Mouse (Mus musculus): ENCODE data around the gene Ccnq. TPM values are rescaled to one million over a fixed set of nuclear protein-coding genes. Genes with fewer than 3 reads are reported as not detected.
A peak's percentile ranks its signal among the peaks of the same experiment; 100 is the strongest.

The Ccnq gene
- 1 to 10 TPM; 9.5 to 10.0 TPM for total RNA-seq (2021)
- long read RNA-seq, experiment 1, transcript Ccnq-201 (1 exons, 1,224 nt), result major isoform, 40 of 40 reads
- long read RNA-seq, experiment 1, partial matches to known transcripts, result 0 of 40 reads
- long read RNA-seq, experiment 1, other reads (novel, unspliced or antisense), result 0 of 40 reads
- long read RNA-seq, experiment 2, transcript Ccnq-201 (1 exons, 1,224 nt), result major isoform, 22 of 23 reads
- long read RNA-seq, experiment 2, partial matches to known transcripts, result 0 of 23 reads
- long read RNA-seq, experiment 2, other reads (novel, unspliced or antisense), result 1 of 23 reads

DNA sequence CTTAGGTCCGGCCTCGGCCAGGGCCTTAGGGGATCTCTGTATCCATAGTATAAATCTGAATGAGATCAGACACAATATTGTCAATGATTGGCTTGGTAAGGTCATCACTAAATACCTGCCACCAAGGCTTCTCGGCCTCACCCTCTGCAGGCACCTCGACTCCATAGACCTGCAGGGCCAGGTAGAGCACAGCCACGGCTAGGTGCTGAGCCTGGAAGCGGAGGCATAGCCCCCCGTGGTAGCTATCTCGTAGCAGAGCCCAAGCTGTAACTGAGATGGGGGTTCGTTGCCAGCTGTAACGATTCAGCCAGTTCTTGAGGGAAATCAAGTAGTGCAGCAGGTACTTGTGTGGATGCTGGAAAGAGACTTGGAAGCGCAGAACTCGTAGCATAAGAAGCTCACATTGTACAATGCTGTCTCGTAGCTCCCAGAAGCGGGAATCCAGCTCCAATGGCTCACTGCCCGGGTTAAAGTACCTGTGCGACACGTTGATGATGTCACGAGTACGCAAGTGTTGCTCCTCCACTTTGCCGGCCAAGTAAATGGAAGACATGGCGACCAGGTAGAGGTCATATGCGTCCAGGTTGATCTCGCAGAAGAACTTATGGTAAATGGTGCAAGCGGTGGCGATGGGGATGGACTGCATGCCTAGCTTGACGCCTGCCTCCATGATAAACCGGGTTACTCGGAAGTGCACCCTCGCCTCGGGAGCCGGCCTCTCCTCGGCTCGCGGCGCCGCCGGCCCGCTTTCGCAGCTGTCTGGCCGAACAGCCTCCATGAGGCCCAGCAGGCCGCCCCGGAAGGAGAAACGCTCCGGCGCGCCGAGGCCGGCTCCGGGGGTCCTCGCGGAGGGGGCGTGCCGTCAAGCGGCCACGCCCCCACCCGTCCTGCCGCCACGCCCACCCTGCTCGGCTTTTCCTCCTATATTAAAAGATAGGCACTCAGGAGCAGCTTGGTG is at the start of gene Ccnq:
Gene Ccnq (minus strand): TSS at position 845 of the 958 bp plus-strand sequence.
- DNase-seq, result peak; percentile 63

GRCm38 (mm10) chr11:78801094-78801493 is 49.6 kb upstream of the Ccnq start:
- DNase-seq, result no peak

DNA sequence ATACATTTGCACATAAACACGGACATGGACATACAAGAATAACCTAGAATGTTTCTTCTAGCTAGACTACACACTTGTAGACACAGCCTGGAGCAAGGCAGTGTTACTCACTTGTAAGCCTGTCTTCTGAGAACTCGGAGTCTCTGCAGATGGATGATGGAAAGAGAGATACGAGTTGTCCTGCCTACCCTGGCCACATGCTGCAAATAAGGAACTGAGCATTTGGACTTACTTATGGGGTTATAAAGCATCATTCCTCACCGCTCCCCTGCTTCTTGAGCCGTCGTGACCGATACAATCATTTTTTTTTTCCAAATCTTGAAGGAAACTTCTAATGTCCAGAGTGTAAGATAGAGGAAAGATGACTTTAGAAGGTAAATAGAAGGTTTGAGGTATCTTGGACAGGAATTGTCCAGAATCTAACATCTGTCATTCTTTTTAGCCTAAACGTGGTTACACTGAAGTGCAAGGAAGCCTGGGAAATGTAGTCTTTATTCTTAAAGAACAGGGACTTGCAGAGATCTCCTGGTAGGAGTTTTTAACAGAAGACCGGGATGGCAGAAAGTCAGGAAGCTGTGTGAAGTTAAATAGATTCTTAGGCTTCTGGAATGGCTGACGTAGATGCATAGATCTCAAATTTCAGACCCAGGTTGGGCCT is 44.7 kb upstream of the Ccnq start:
- no peak for DNase-seq

GRCm38 (mm10) chr11:78793116-78793515 is 41.6 kb upstream of the Ccnq start:
- DNase-seq, result no peak

- DNase-seq, result no peak
These were observed 40.9 kb upstream of the Ccnq start for GRCm38 (mm10) chr11:78792465-78792864.

GRCm38 (mm10) chr11:78792055-78792454 is 40.5 kb upstream of the Ccnq start:
- DNase-seq, result no peak

DNA sequence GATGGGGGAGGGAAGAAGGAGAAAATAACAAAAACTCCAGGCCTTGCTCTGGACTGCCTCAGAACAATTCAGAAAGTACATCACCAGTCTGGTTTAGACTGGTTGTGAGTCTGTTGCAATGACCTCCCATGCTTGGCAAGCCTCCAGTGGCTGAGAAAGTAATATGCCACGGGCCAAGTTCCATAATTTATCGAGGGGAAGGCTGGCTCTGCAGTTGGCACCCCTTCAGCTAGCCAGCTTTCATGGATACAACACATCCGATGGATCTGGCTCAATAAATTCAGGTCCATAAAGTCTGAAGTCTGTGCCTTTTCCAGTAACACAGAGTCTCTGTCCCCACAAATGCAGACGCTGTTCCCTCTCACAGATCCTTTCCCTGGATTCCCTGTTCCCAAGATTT is 40.1 kb upstream of the Ccnq start:
- DNase-seq, result peak; percentile 28

GRCm38 (mm10) chr11:78789370-78790060 is 38.0 kb upstream of the Ccnq start:
- no peak for DNase-seq

GRCm38 (mm10) chr11:78786013-78786431 is 34.5 kb upstream of the Ccnq start:
- no peak for DNase-seq

- DNase-seq, result no peak
These were observed 31.3 kb upstream of the Ccnq start for GRCm38 (mm10) chr11:78782791-78783347.

DNA sequence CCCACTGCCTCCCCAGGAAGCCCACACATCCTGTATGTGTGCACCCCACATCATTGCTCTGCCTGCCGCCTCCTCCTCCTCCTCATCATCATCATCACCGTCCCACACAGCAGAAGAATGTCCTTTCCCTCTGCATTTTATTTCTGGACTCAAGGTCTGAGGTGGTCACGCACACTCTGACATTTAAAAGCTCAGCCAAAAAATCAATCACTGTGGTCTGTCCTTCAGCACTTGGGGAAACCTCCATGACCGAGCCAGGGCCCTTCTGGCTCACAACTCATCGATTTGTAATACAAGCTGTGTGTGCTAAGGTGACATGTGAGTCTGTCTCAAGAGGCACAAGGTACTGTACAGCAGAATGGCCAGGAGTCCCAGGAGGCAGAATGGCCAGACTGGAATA is 30.8 kb upstream of the Ccnq start:
- DNase-seq, result no peak

DNA sequence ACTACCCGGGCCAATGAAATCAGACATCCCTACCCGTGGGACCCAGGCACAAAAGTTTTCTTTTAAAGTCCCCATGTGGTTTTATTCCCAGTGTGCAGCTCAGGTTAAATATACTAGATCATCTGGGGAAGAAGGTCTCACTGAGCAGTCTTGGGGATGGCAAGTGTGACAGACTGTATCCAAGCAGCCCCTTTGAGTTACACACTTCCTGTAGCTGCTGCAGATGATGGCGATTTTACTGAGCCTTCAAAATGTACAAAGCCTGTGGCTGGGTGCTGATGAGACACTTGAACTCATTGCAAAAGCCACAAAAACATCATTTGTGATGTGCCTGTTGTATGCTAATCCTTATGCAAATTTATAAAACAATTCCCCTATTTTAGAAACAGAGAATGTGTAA is 29.0 kb upstream of the Ccnq start:
- DNase-seq, result no peak

GRCm38 (mm10) chr11:78780002-78780401 is 28.5 kb upstream of the Ccnq start:
- no peak for DNase-seq

DNA sequence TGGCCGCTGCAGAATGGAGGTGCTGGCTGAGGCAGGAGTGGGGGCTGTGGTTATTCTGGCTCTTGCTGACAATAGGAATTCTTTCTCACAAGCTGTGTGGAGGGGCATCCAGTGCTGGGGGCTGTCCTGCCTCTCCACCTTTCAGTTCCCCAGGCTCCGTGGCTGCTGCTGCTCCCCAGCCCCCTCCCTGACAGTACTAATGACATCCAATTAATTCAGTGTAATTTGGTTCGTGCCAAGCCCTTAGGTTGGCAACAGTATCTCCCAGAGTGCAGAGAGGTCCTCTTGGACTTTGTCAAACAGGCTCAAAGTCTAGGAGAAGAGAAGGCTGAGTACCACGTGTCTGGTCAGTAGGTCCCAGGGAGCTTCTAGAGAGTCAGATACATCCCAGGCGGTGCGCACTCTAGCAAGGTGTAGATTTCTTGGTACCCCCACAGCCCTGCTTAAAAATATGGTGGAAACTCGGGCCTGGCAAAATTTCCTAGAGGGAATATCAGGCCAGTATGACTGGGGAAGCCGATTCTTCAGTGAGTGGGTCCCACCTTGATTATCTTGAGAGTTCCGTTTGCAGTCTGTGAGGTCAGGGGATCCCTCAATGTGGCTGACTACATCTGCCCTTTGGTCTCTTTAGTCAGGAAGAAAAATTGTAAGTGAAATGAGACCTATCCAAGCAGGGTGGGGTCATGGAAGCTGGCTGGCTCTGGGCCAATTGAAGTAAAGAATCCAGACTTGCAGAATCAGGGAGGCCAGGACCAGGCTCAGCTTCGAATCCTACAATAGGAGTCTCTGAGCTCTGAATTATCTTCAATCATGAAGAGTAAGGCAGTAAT is 26.5 kb upstream of the Ccnq start:
- no peak for DNase-seq

- DNase-seq, result no peak
These were observed 20.3 kb upstream of the Ccnq start for GRCm38 (mm10) chr11:78771751-78772283.

- no peak for DNase-seq
These were observed 18.9 kb upstream of the Ccnq start for GRCm38 (mm10) chr11:78770436-78770835.

DNA sequence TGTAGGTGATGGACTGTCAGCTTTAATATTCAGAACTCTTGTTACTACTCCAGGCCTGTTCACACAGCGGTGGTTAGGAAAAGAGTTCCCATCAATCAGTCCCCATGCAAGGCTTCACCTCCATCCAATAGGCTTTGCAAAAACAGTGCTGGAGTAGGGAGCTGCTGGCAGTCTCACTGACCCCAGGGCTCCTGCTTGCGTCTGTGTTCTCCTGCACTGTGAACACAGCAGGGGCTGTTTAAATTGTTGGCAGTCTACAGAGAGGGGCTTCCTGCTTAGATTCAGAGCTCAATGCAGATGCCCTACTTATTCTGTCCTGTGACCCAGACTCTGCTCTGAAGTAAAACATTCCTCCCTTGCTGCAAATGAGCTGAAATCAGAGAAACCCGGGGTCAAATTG is 17.2 kb upstream of the Ccnq start:
- no peak for DNase-seq

DNA sequence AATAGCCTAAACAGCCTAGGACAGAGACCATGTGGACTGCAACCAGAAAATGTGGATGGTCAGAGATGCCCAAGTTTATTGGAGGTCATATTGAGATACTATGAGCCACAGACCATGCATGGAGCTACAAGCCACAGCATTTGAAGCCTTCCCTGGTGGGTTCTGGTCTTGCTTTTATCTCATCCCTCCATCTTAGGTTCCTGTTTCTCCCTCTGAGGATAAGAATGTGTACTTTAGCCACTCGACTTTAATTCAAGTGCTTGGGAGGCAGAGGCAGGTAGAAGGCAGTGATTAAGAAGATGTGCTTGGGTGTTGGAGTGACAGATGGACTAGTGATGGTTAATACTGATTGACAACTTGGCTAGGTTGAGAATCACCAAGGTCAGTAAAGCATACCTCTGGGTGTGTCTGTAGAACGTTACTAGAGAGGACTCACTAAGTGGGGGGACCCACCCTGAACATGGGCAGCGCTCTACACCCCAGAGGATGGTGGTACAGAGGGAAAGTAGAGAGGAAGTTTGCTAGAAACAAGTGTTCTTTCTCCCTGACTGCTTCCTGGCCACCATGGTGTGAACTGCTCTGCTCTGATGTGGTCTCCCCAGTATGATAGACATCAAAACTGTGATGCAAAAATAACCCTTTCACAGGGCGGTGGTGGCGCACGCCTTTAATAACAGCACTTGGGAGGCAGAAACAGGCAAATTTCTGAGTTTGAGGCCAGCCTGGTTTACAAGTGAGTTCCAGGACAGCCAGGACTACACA is 14.7 kb upstream of the Ccnq start:
- DNase-seq, result no peak

GRCm38 (mm10) chr11:78764820-78765219 is 13.3 kb upstream of the Ccnq start:
- DNase-seq, result no peak

- DNase-seq, result no peak
These were observed 12.8 kb upstream of the Ccnq start for GRCm38 (mm10) chr11:78764304-78764703.

Measured in gastrocnemius, postnatal 25 days (tissue).